Mouse (Mus musculus) 3134 (cell line): ENCODE data around the gene Sat1.
A peak's percentile ranks its signal among the peaks of the same experiment; 100 is the strongest.
"Not testable (repeated sequence)": the region's sequence is repeated elsewhere in the genome, so short reads cannot be mapped to it uniquely, and the experiment has no call there.

ENCODE experiments used
- DNase-seq: peaks from one replicate; pipeline ENCODE4 v3.0.0-alpha.2; 2011; ENCODE audit warnings: low spot score; ENCODE audit not compliant: insufficient read length; ENCODE audit errors: extremely low read depth

Gene Sat1

GRCm38 (mm10) chrX:155216271-155216670 is at the start of gene Sat1:
Sat1 (minus strand) TSS chrX:155216449.
- DNase-seq = peak; percentile 95

GRCm38 (mm10) chrX:155262915-155263252 is 46.6 kb upstream of the Sat1 start:
- no peak for DNase-seq

GRCm38 (mm10) chrX:155262235-155262914 is 46.1 kb upstream of the Sat1 start, which contains the start of gene Acot9:
Acot9 (plus strand) TSS chrX:155262443.
- peak; percentile 95 for DNase-seq

- DNase-seq = no peak
Observed at GRCm38 (mm10) chrX:155256856-155257255, 40.6 kb upstream of the Sat1 start.

- DNase-seq = peak; percentile 16
Observed at GRCm38 (mm10) chrX:155218277-155218676, 2.0 kb upstream of the Sat1 start.

GRCm38 (mm10) chrX:155215501-155216248 is 574 bp downstream of the Sat1 start:
- DNase-seq = peak; percentile 54

GRCm38 (mm10) chrX:155214291-155215136 is 1.7 kb downstream of the Sat1 start:
- no peak for DNase-seq

GRCm38 (mm10) chrX:155208671-155209070 is 7.6 kb downstream of the Sat1 start:
- no peak for DNase-seq

- DNase-seq = not testable (repeated sequence)
Observed at GRCm38 (mm10) chrX:155205436-155205835, 10.8 kb downstream of the Sat1 start.

GRCm38 (mm10) chrX:155202406-155203305 is 13.6 kb downstream of the Sat1 start:
- no peak for DNase-seq

- DNase-seq = no peak
Observed at GRCm38 (mm10) chrX:155201799-155202198, 14.4 kb downstream of the Sat1 start.

GRCm38 (mm10) chrX:155194979-155195378 is 21.3 kb downstream of the Sat1 start:
- no peak for DNase-seq

GRCm38 (mm10) chrX:155193732-155194443 is 22.4 kb downstream of the Sat1 start:
- DNase-seq = no peak

- DNase-seq = no peak
Observed at GRCm38 (mm10) chrX:155191941-155192340, 24.3 kb downstream of the Sat1 start.

GRCm38 (mm10) chrX:155177640-155178039 is 38.6 kb downstream of the Sat1 start:
- DNase-seq = no peak

- DNase-seq = no peak
Observed at GRCm38 (mm10) chrX:155177230-155177629, 39.0 kb downstream of the Sat1 start.

- DNase-seq = no peak
Observed at GRCm38 (mm10) chrX:155175568-155175967, 40.7 kb downstream of the Sat1 start.

- no peak for DNase-seq
Observed at GRCm38 (mm10) chrX:155172310-155172709, 43.9 kb downstream of the Sat1 start.

GRCm38 (mm10) chrX:155171754-155172153 is 44.5 kb downstream of the Sat1 start:
- no peak for DNase-seq

- no peak for DNase-seq
Observed at GRCm38 (mm10) chrX:155169886-155170285, 46.4 kb downstream of the Sat1 start.
